Mouse (Mus musculus) erythroblast, embryonic 14.5 days (primary cell): ENCODE measurements at regions not wholly inside any gene's neighbourhood (a gene's known extent, or its start where the extent isn't known, plus 50 kb on each side); places are given as distances from the start of the nearest gene placed in this dataset.
A peak's percentile ranks its signal among the peaks of the same experiment; 100 is the strongest.

ENCODE experiments used
- H3K27me3 ChIP-seq: 2 replicates; pipeline ENCODE4 v1.6.1; 2012; ENCODE audit warnings: inconsistent platforms; ENCODE audit not compliant: control insufficient read depth
- H3K36me3 ChIP-seq: 2 replicates; pipeline ENCODE4 v1.6.1; 2012; ENCODE audit warnings: mild to moderate bottlenecking, inconsistent platforms; ENCODE audit not compliant: control insufficient read depth
- H3K4me1 ChIP-seq: 2 replicates; pipeline ENCODE4 v1.6.1; 2012; ENCODE audit warnings: inconsistent platforms; ENCODE audit not compliant: control insufficient read depth
- H3K4me3 ChIP-seq: replicated peaks from 2 replicates; pipeline ENCODE3; 2012; ENCODE audit warnings: moderate library complexity, mild to moderate bottlenecking, inconsistent platforms
- H3K9me3 ChIP-seq: 2 replicates; pipeline ENCODE4 v1.6.1; 2012; ENCODE audit warnings: low read length, inconsistent platforms, mixed read lengths; ENCODE audit not compliant: control insufficient read depth
- GATA1 ChIP-seq: IDR thresholded peaks from 2 replicates; pipeline ENCODE4 v1.6.1; 2012; ENCODE audit warnings: low read length, inconsistent platforms, mixed read lengths
- TAL1 ChIP-seq: IDR thresholded peaks from 3 replicates; pipeline ENCODE4 v1.6.1; 2012; ENCODE audit warnings: low read length, inconsistent platforms, mixed read lengths

DNA sequence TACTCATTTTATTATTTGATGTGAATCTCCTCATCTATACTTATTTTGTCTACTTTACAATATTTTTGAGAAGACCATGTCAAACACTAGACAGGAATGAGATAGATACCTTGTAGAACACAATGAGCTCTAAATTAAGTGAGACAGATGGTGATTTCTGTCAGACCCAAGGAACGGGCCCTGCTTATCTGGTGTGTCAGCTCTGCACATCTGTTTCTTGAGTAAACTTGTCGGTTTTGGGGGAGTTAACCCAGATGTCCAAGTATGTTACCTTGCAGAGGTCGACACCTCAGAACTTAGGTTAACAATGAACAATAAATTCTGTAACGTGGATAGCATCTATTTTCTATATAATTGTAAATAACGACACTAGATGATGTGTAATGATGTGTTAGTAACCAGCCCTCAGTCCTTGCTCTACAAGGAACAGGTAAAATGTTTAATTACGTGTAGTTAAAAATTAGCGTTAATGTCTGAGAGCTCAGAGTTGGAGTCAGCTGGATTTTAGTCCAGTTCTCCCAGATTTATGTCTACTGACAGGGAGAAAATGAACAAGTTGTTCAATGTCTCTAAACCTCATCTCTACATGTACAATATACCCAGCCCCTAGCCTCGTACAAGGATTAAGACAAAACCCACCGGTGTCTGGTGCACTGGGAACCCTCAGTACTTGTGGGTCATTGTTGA is 64.6 kb upstream of the Picalm start:
- H3K27me3 ChIP-seq = no peaks in the 10 kb centered on the region
- peaks cover 96% of the 10 kb centered on the region for H3K4me1 ChIP-seq
- H3K36me3 ChIP-seq = peaks cover 3% of the 10 kb centered on the region
- H3K9me3 ChIP-seq = no peaks in the 10 kb centered on the region
- no peak overlapping the region for H3K4me3 ChIP-seq
- TF ChIP-seq GATA1 (peak; percentile 62), TAL1 (peak; percentile 59)

GRCm38 (mm10) chr7:90066275-90066674 is 63.7 kb upstream of the Picalm start:
- H3K27me3 ChIP-seq = no peaks in the 10 kb centered on the region
- H3K4me1 ChIP-seq = peaks cover 90% of the 10 kb centered on the region
- peaks cover 3% of the 10 kb centered on the region for H3K36me3 ChIP-seq

DNA sequence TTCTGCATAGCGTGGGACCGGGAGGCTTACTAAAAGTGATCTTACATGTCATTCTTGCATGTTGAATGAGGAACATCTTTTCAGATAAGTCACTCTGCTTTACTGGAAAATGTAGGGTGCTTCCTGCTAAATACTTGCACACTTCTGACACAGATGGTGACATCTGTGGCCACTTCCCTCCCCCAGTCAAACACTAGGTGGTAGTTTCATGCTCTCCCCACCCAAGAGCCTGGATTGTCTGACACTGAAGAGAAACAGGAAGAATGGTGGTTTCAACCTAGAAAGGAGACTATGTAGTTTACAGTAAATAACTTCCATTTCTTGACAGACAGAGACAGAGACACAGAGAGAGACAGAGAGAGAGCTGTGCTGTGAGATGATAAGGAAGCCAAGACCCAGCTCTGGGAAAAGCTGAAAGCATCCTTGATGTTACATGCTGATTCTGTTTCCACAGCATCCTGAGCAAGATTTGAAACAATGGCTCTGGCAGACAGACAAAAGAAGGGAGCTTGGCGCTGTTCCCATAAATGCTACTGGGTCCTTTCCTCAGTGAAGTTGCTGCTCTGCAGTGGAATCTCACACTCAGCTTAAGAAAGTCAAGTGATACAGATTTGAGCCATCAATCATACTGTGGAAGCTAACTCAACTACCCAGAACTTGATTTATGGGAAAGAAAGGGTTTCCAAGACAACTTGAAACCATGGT is 61.9 kb upstream of the Picalm start:
- no peaks in the 10 kb centered on the region for H3K27me3 ChIP-seq
- peaks cover 84% of the 10 kb centered on the region for H3K4me1 ChIP-seq
- no peak overlapping the region for H3K4me3 ChIP-seq
- H3K36me3 ChIP-seq = peaks cover 7% of the 10 kb centered on the region
- TF ChIP-seq GATA1 (no peak), TAL1 (no peak; the same call in 2 of the 3 replicates)
- H3K9me3 ChIP-seq = no peaks in the 10 kb centered on the region

More at GRCm38 (mm10) chr7:90066275-90066674, 63.7 kb upstream of the Picalm start:
- no peak overlapping the region for H3K4me3 ChIP-seq
- TF ChIP-seq GATA1 = no peak
- no peak for TF ChIP-seq TAL1
- no peaks in the 10 kb centered on the region for H3K9me3 ChIP-seq

DNA sequence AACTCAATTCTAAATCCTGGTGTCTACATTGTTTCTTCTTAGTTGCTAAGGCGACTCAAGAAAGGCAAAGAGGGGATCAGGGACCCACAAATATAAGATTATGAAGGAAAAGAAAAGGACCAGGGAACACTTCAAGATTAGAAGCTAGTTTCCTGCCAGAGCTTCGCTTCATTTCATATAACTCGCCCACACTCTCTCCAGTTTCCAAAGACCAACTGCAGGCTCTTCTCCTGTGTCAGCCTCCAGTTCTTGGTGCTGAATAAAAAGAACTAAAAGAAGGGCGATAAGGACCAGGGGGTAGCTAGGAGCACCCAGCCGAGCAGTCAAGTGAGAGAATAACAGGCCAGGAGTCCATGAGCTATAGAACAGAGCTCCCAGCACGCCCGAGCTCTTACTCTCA is 59.7 kb upstream of the Picalm start:
- peaks cover 4% of the 10 kb centered on the region; the same call in 1 of the 2 replicates for H3K36me3 ChIP-seq
- H3K4me1 ChIP-seq = peaks cover 84% of the 10 kb centered on the region
- no peaks in the 10 kb centered on the region for H3K9me3 ChIP-seq
- no peaks in the 10 kb centered on the region for H3K27me3 ChIP-seq
- no peak overlapping the region for H3K4me3 ChIP-seq
- TF ChIP-seq TAL1 (no peak), GATA1 (no peak)

- no peak for TF ChIP-seq TAL1
- no peak for TF ChIP-seq GATA1
- H3K9me3 ChIP-seq = no peaks in the 10 kb centered on the region
- peaks cover 12% of the 10 kb centered on the region; the same call in 1 of the 2 replicates for H3K36me3 ChIP-seq
- H3K4me1 ChIP-seq = peaks cover 85% of the 10 kb centered on the region
- no peak overlapping the region for H3K4me3 ChIP-seq
- H3K27me3 ChIP-seq = no peaks in the 10 kb centered on the region
Observed at GRCm38 (mm10) chr7:90073865-90074264, 56.1 kb upstream of the Picalm start.

- Histone ChIP-seq H3K36me3 (peaks cover 12% of the 10 kb centered on the region; the same call in 1 of the 2 replicates), H3K4me1 (peaks cover 87% of the 10 kb centered on the region), H3K4me3 (no peak overlapping the region), H3K9me3 (no peaks in the 10 kb centered on the region), H3K27me3 (no peaks in the 10 kb centered on the region)
- TF ChIP-seq TAL1 (no peak), GATA1 (no peak)
Observed at GRCm38 (mm10) chr7:90074592-90074991, 55.4 kb upstream of the Picalm start.

- Histone ChIP-seq H3K4me1 (peaks cover 98% of the 10 kb centered on the region), H3K27me3 (no peaks in the 10 kb centered on the region), H3K4me3 (peak overlapping the region; percentile 29), H3K9me3 (no peaks in the 10 kb centered on the region), H3K36me3 (peaks cover 17% of the 10 kb centered on the region; the same call in 1 of the 2 replicates)
- TF ChIP-seq TAL1 = no peak
- TF ChIP-seq GATA1 = 0 out of 2 replicates have a peak, but pooled peaks have one; percentile 31
Observed at GRCm38 (mm10) chr7:90077565-90077964, 52.4 kb upstream of the Picalm start.

DNA sequence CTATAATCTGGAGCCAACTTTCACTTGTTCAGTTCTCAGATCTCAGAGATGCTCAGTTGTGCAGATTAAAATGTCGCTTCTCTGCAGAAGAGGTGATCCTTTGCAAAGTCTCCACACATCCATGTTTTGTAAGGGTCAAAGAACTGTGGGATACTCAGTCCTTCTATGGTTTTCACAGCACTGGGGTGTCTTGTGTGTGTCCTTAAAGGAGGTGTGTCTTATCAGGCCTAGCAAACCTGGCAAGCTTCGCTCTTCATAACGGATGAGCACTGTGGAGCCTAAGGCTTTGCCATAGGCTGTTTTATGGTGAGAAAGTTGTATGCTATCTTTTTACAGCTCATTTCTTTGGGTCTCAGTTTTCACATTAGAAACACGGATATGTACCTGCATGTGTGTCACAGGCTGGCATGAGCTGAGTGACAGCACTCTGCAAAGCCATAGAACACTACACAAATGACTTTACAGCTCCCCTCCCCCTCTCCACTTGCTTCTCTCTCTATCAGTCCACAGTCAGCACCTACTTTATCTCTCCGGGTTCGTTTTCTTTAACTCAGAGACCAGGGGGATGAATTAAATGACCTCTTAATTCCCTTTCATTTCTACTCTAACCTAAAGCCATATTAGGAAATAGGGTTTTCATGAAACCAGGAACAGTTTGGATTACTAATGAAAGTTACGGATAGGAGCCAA is 49.8 kb upstream of the Picalm start:
- peaks cover 17% of the 10 kb centered on the region; the same call in 1 of the 2 replicates for H3K36me3 ChIP-seq
- no peaks in the 10 kb centered on the region for H3K9me3 ChIP-seq
- TF ChIP-seq GATA1 = peak; percentile 48
- TF ChIP-seq TAL1 = no peak
- no peaks in the 10 kb centered on the region for H3K27me3 ChIP-seq
- H3K4me1 ChIP-seq = peaks cover 99% of the 10 kb centered on the region
- H3K4me3 ChIP-seq = peak overlapping the region; percentile 51
